In the genomic region with DNA sequence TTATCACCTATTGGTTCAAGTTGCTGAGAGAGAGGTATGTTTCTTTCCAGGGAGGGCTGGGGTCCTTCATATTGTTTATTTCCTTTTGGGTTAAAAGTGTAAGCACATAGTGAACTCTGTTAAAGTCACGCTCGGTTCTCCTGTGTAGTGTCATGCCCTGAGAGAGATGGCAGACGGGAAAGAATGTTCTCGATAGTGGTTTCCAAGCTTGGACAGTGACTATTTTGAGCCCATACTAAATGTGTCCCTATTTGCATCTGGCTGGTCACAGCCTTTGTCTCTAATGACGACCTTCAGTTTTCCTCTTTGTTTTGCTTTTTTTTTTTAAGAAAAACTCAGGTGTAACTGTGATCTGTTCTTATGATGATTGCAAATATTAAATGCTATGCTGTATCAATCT, we compare ENCODE assay signal across 21 mouse cellular contexts.
"Had no signal": no experiment of that assay in that cellular context is flagged by ENCODE, and none has a peak within 500 bp of the region (broad histone marks: within the 10 kb centered on the region; RNA-seq: fewer than 3 reads in every experiment).

No protein-coding gene starts in this region.

- ATAC-seq: forebrain, postnatal 0 days; hindbrain, postnatal 0 days; intestine, embryonic 16.5 days; liver, embryonic 12.5 days had no signal

- H3K27ac ChIP-seq: hindbrain, embryonic 13.5 days; hindbrain, embryonic 15.5 days; hindbrain, postnatal 0 days; kidney, embryonic 15.5 days; kidney, postnatal 0 days; limb, embryonic 13.5 days; limb, embryonic 15.5 days; liver, embryonic 12.5 days; liver, embryonic 14.5 days had no signal

- H3K9me3 ChIP-seq: hindbrain, embryonic 13.5 days; hindbrain, embryonic 15.5 days; kidney, embryonic 15.5 days; limb, embryonic 13.5 days; limb, embryonic 15.5 days; liver, embryonic 12.5 days had no signal

- H3K9ac ChIP-seq: forebrain, postnatal 0 days; hindbrain, embryonic 13.5 days; hindbrain, embryonic 15.5 days; kidney, embryonic 15.5 days; limb, embryonic 13.5 days; limb, embryonic 15.5 days; liver, embryonic 12.5 days; liver, embryonic 14.5 days had no signal

- H3K4me3 ChIP-seq: hindbrain, embryonic 13.5 days; hindbrain, embryonic 15.5 days; kidney, embryonic 15.5 days; limb, embryonic 13.5 days; limb, embryonic 15.5 days; liver, embryonic 12.5 days had no signal

- H3K36me3 ChIP-seq: hindbrain, embryonic 13.5 days; hindbrain, embryonic 15.5 days; kidney, embryonic 15.5 days; limb, embryonic 15.5 days; liver, embryonic 12.5 days had no signal

- H3K4me1 ChIP-seq: hindbrain, embryonic 13.5 days; hindbrain, embryonic 15.5 days; kidney, embryonic 15.5 days; limb, embryonic 13.5 days; limb, embryonic 15.5 days; liver, embryonic 12.5 days had no signal

- H3K27me3 ChIP-seq: hindbrain, embryonic 13.5 days; hindbrain, embryonic 15.5 days; kidney, embryonic 15.5 days; limb, embryonic 13.5 days; limb, embryonic 15.5 days; liver, embryonic 12.5 days had no signal

- H3K4me2 ChIP-seq: heart, embryonic 11.5 days; hindbrain, embryonic 13.5 days; hindbrain, embryonic 15.5 days; kidney, embryonic 15.5 days; limb, embryonic 13.5 days; limb, embryonic 15.5 days; liver, embryonic 12.5 days had no signal

- DNase-seq: forebrain, postnatal 0 days; gastrocnemius, postnatal 14 days; kidney, adult 11 months; kidney, adult 2 months; kidney, adult 9 months; kidney, postnatal 14 days; kidney, postnatal 36 days; layer of hippocampus, adult 9-11 months; layer of hippocampus, postnatal 36 days; left cerebral cortex, postnatal 4 days had no signal
